In genomic region chr5:147834841-147835500, GRCm38 (mm10) we compare ENCODE assay signal across 11 mouse cellular contexts. TPM values are rescaled to one million over a fixed set of nuclear protein-coding genes. Genes with fewer than 3 reads are reported as not detected.
DNase-seq lines count a peak whose midpoint lies in the region; ATAC-seq lines count a peak whose summit lies in the region.
"Had no signal": no experiment of that assay in that cellular context is flagged by ENCODE, and none has a peak within 500 bp of the region (broad histone marks: within the 10 kb centered on the region; RNA-seq: fewer than 3 reads in every experiment).

No protein-coding gene starts in this region.

- DNase-seq in heart, adult 18-20 months = no peak
- peak; percentile 69 for DNase-seq in embryo, embryonic 10 days (ENCODE audit: low spot score)
- DNase-seq in hindbrain, embryonic 14.5 days (ENCODE audit: low spot score) = no peak
- DNase-seq in urinary bladder, postnatal 10 days (ENCODE audit: low spot score) = no peak
- DNase-seq in left cerebral cortex, postnatal 10 days (ENCODE audit: extremely low spot score in 1 of 2, low spot score in 2 of 2) = no peak
- DNase-seq in thymus, postnatal 10 days (ENCODE audit: low spot score in 2 of 2) = no peak
- DNase-seq: adrenal gland, postnatal 10 days; cerebellum, postnatal 14 days had no signal

- H3K4me1 ChIP-seq in heart, embryonic 16.5 days (ENCODE audit: control insufficient read depth, insufficient read depth, low read length) = peaks cover 7% of the 10 kb centered on the region
- no peaks in the 10 kb centered on the region for H3K4me1 ChIP-seq in hindbrain, embryonic 14.5 days (replicated peaks; ENCODE audit: control insufficient read depth, insufficient read depth, low read length)
- H3K4me1 ChIP-seq in limb, embryonic 13.5 days = 0 out of 2 replicates have a peak, but pooled peaks cover 2% of the 10 kb centered on the region

- no peak overlapping the region for H3K27ac ChIP-seq in heart, embryonic 16.5 days (ENCODE audit: low read length)
- H3K27ac ChIP-seq in hindbrain, embryonic 14.5 days = no peak overlapping the region
- no peak overlapping the region for H3K27ac ChIP-seq in limb, embryonic 13.5 days
- H3K27ac ChIP-seq: lung, embryonic 15.5 days had no signal

- no peaks in the 10 kb centered on the region for H3K27me3 ChIP-seq in heart, embryonic 16.5 days (ENCODE audit: control insufficient read depth, insufficient read depth, low read length)
- peaks cover 4% of the 10 kb centered on the region; the same call in 1 of the 2 replicates for H3K27me3 ChIP-seq in hindbrain, embryonic 14.5 days (ENCODE audit: control insufficient read depth, insufficient read depth, low read length)
- H3K27me3 ChIP-seq in limb, embryonic 13.5 days = peaks cover 18% of the 10 kb centered on the region
- H3K27me3 ChIP-seq: lung, embryonic 15.5 days had no signal

- H3K36me3 ChIP-seq in heart, embryonic 16.5 days (ENCODE audit: control insufficient read depth, insufficient read depth) = no peaks in the 10 kb centered on the region
- H3K36me3 ChIP-seq in hindbrain, embryonic 14.5 days (replicated peaks; ENCODE audit: control insufficient read depth, insufficient read depth) = no peaks in the 10 kb centered on the region
- H3K36me3 ChIP-seq in limb, embryonic 13.5 days = no peaks in the 10 kb centered on the region
- H3K36me3 ChIP-seq: lung, embryonic 15.5 days had no signal

- no peak overlapping the region for H3K4me3 ChIP-seq in heart, embryonic 16.5 days (ENCODE audit: low read length)
- no peak overlapping the region for H3K4me3 ChIP-seq in hindbrain, embryonic 14.5 days (replicated peaks; ENCODE audit: low read length)
- H3K4me3 ChIP-seq in limb, embryonic 13.5 days = no peak overlapping the region
- H3K4me3 ChIP-seq: lung, embryonic 15.5 days had no signal

- peak overlapping the region; percentile 33; the same call in 1 of the 2 replicates for H3K4me2 ChIP-seq in heart, embryonic 16.5 days (ENCODE audit: low read depth, low read length)
- H3K4me2 ChIP-seq in hindbrain, embryonic 14.5 days (replicated peaks) = peak overlapping the region; percentile 15
- H3K4me2 ChIP-seq in limb, embryonic 13.5 days (replicated peaks) = peak overlapping the region; percentile 34; the same call in 1 of the 2 replicates
- H3K4me2 ChIP-seq: lung, embryonic 15.5 days had no signal

- intact Hi-C loops in left cerebral cortex, postnatal 10 days (cut with DNase I) = no loop called here

- whole genome bisulfite sequencing in heart, embryonic 16.5 days = 15% methylated on average over 17 of the region's 17 CpGs
- WGBS in hindbrain, embryonic 14.5 days = 7% methylated on average over 17 of the region's 17 CpGs
- 6% methylated on average over 17 of the region's 17 CpGs for WGBS in limb, embryonic 13.5 days

- 0 out of 2 replicates have a peak, but pooled peaks have one; percentile 14 for ATAC-seq in heart, embryonic 16.5 days (replicated peaks; ENCODE audit: extremely low read depth, insufficient read depth, low FRiP score)
- no peak for ATAC-seq in hindbrain, embryonic 14.5 days (ENCODE audit: low FRiP score)
- ATAC-seq in limb, embryonic 13.5 days (ENCODE audit: low FRiP score, low read depth) = no peak

- H3K9me3 ChIP-seq in heart, embryonic 16.5 days (replicated peaks; ENCODE audit: control insufficient read depth, low read length) = no peaks in the 10 kb centered on the region
- no peaks in the 10 kb centered on the region for H3K9me3 ChIP-seq in hindbrain, embryonic 14.5 days (ENCODE audit: control insufficient read depth, low read length)
- H3K9me3 ChIP-seq in limb, embryonic 13.5 days = no peaks in the 10 kb centered on the region
- H3K9me3 ChIP-seq: lung, embryonic 15.5 days had no signal

- no peak overlapping the region for H3K9ac ChIP-seq in heart, embryonic 16.5 days (ENCODE audit: low read length)
- H3K9ac ChIP-seq in hindbrain, embryonic 14.5 days = no peak overlapping the region
- peak overlapping the region; percentile 21; the same call in 1 of the 2 replicates for H3K9ac ChIP-seq in limb, embryonic 13.5 days
- H3K9ac ChIP-seq: lung, embryonic 15.5 days had no signal

RNA-seq across cellular contexts. Expression of gene Pomp, which starts 25.3 kb away (rescaled TPM):
- polyA plus RNA-seq in heart, embryonic 16.5 days (2015; fragmentation: Nextera tagmentation; extraction: Ambion mirVana) = 269 and 312 TPM in 2 replicates
- total RNA-seq in heart, adult 18-20 months (2021) = 100 to 1,000 TPM; 171 to 202 TPM
- 502 and 544 TPM in 2 replicates for polyA plus RNA-seq in hindbrain, embryonic 14.5 days (2014; fragmentation: Nextera tagmentation; extraction: Ambion mirVana)
- 465 and 469 TPM in 2 replicates for polyA plus RNA-seq in limb, embryonic 13.5 days (2015; fragmentation: Nextera tagmentation; extraction: Ambion mirVana)
- total RNA-seq in left cerebral cortex, postnatal 10 days (2021) = 100 to 1,000 TPM; 149 to 163 TPM

RNA-seq across cellular contexts. Expression of gene Slc46a3, which starts 59.6 kb away (rescaled TPM):
- 3.6 and 3.8 TPM in 2 replicates for polyA plus RNA-seq in heart, embryonic 16.5 days (2015; fragmentation: Nextera tagmentation; extraction: Ambion mirVana)
- 10 to 100 TPM in 1 of 2 experiments, 1 to 10 TPM in 1; 8.2 to 10.9 TPM for total RNA-seq in heart, adult 18-20 months (2021)
- 5.3 and 5.5 TPM in 2 replicates for polyA plus RNA-seq in hindbrain, embryonic 14.5 days (2014; fragmentation: Nextera tagmentation; extraction: Ambion mirVana)
- 1.9 and 2.3 TPM in 2 replicates for polyA plus RNA-seq in limb, embryonic 13.5 days (2015; fragmentation: Nextera tagmentation; extraction: Ambion mirVana)
- total RNA-seq in left cerebral cortex, postnatal 10 days (2021) = 1 to 10 TPM; 4.1 to 4.4 TPM
